Mouse (Mus musculus): ENCODE data around the gene Gpbp1. TPM values are rescaled to one million over a fixed set of nuclear protein-coding genes. Genes with fewer than 3 reads are reported as not detected.

Gpbp1 gene
- polyA plus RNA-seq, 1 experiment = 92.5 TPM

DNA sequence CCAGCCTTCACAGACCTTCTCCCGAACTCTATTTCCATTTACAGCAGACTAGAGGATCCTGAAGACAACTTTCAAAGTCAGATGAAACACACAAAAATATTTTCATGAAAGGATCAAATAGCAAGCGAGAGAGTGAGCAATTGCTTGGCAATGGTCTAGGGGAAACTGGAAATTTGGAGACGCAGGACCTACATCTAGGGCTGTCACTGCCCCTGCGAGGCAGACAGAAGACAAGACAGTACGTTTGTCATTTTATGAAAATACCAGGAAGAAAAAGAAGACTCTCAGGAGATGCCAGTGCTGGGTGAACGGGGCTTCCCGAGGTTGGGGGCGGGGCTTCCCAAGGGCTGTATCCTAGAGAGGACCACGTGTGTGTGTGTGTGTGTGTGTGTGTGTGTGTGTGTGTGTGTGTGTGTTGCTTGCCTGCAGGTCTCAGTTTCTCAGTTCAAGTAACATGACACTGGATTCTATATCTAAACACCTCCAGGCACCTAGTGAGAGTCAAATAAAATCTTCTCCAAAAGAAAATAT lies 83.0 kb downstream of the Gpbp1 start:
- Histone ChIP-seq H3K4me1 (ENCODE audit: control insufficient read depth, insufficient read depth, low read length) (no peaks in the 10 kb centered on the region), H3K4me3 (ENCODE audit: insufficient read depth, low read length) (no peak overlapping the region), H3K27ac (ENCODE audit: insufficient read depth, low read length) (no peak overlapping the region)
- no peak for TF ChIP-seq CTCF (IDR thresholded peaks at IDR 0.05; ENCODE audit: borderline replicate concordance, insufficient read depth, low read length)
- TF ChIP-seq POLR2A (IDR thresholded peaks at IDR 0.05; ENCODE audit: low read depth, low read length) = no peak

DNA sequence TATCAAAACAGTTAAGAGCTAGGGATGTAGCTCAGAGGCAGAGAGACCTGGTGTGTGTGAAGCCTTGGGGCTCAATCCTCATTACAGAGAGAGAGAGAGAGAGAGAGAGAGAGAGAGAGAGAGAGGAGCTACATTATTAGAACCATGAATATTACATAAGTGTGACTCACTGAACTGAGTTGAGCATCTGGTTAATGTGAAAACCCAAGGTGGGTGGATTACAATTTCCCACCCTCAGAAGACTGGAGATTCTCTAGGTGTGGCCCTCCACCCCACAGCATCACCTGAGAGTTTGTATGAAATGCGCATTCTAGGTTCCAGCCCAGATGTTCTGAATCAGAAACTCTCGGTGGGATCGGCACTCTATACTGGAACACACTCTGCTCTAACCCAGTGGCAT lies 84.0 kb downstream of the Gpbp1 start:
- H3K4me1 ChIP-seq (ENCODE audit: control insufficient read depth, insufficient read depth, low read length) = no peaks in the 10 kb centered on the region
- no peak for TF ChIP-seq POLR2A (IDR thresholded peaks at IDR 0.05; ENCODE audit: low read depth, low read length)
- no peak for TF ChIP-seq CTCF (IDR thresholded peaks at IDR 0.05; ENCODE audit: borderline replicate concordance, insufficient read depth, low read length)
- H3K27ac ChIP-seq (ENCODE audit: insufficient read depth, low read length) = no peak overlapping the region
- no peak overlapping the region for H3K4me3 ChIP-seq (ENCODE audit: insufficient read depth, low read length)

DNA sequence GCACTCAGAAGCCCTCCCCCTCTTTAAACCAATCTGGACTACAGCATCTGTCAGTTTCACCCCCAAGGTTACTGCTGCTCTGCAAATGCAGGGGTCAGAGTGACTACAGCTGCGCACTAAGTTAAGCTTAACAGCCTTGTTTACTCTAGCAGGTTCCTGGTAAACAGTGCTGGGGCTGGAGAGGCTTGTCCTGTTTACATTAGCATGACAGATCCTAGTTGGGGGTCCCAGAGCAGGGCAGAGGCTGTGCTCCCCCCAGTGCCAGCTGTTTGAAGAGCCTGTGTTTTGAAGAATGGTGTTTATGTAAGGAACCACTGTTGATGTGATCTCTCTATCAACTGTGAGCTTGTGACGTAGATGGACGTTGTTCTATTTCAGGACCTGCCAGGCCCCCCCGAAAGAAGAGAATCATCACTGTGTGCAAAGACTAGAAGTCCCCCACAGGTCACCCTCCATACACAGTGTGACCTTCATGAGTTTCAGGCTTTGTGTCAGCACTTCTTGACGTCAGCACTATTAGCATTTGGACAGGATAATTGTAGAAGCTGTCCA lies 92.2 kb downstream of the Gpbp1 start:
- Histone ChIP-seq H3K4me3 (ENCODE audit: insufficient read depth, low read length) (no peak overlapping the region), H3K27ac (ENCODE audit: insufficient read depth, low read length) (no peak overlapping the region), H3K4me1 (ENCODE audit: control insufficient read depth, insufficient read depth, low read length) (no peaks in the 10 kb centered on the region)
- TF ChIP-seq CTCF (IDR thresholded peaks at IDR 0.05; ENCODE audit: borderline replicate concordance, insufficient read depth, low read length) (no peak), POLR2A (IDR thresholded peaks at IDR 0.05; ENCODE audit: low read depth, low read length) (no peak)

DNA sequence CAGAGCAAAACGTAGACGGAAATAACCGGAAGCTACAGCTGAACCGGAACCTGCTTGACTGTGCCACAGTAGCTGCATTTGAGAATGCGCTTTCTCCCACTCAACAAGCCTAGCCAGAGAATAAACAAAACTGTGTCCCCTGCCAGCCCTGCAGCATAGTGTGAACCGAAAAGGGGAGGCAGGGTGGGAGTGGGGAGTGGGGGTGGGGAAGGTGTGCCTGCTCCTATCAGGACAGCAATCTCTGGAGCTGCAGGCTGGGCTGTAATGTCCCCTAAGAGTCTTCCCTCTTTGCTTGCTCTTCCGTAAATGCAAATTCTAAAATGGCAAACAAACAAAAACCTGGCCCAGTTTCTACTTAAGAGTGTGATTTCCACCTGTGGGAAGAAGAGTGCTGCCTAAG lies 92.8 kb downstream of the Gpbp1 start:
- Histone ChIP-seq H3K4me1 (ENCODE audit: control insufficient read depth, insufficient read depth, low read length) (no peaks in the 10 kb centered on the region), H3K27ac (ENCODE audit: insufficient read depth, low read length) (no peak overlapping the region), H3K4me3 (ENCODE audit: insufficient read depth, low read length) (no peak overlapping the region)
- no peak for TF ChIP-seq CTCF (IDR thresholded peaks at IDR 0.05; ENCODE audit: borderline replicate concordance, insufficient read depth, low read length)
- TF ChIP-seq POLR2A (IDR thresholded peaks at IDR 0.05; ENCODE audit: low read depth, low read length) = no peak

DNA sequence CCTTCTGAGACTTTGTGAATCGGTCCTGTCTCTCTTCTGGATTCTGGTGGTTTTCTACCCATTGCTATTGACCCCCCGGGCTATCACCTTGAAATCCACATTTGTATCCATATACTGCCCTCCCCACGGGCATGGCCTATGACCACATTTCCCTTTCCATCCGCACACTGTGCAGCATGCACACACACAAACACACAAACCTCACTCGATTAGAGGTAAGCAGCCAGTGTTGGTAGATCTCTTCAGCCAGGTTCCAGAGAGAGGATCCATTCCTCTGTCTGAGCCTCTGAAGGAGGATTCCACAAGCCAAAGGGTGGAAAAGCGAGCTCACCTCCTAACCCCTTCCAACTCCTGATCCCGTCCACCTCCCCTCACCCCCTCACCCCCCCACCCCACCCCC lies 94.4 kb downstream of the Gpbp1 start:
- no peak overlapping the region for H3K27ac ChIP-seq (ENCODE audit: insufficient read depth, low read length)
- no peaks in the 10 kb centered on the region for H3K4me1 ChIP-seq (ENCODE audit: control insufficient read depth, insufficient read depth, low read length)
- TF ChIP-seq CTCF (IDR thresholded peaks at IDR 0.05; ENCODE audit: borderline replicate concordance, insufficient read depth, low read length) (no peak), POLR2A (IDR thresholded peaks at IDR 0.05; ENCODE audit: low read depth, low read length) (no peak)
- H3K4me3 ChIP-seq (ENCODE audit: insufficient read depth, low read length) = no peak overlapping the region

DNA sequence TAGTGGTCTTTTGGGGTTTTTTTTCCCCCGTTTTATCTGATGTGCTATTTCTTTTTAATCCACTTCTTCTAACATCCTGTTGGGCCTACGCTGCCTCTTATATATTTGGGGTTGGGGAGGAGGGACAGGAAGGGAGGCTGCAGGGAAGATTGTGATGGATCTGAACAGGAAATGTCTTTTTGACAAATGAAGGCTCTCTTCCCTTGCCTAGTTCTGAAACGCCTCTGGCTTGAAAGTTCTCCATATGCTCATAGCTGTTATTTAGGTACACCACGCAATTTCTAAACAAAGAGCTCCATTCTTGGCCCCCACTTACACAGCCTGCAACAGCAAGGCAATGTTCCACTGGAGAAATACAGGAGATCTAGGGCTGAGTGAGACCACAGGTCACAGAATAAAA lies 95.0 kb downstream of the Gpbp1 start:
- no peak for TF ChIP-seq POLR2A (IDR thresholded peaks at IDR 0.05; ENCODE audit: low read depth, low read length)
- TF ChIP-seq CTCF (IDR thresholded peaks at IDR 0.05; ENCODE audit: borderline replicate concordance, insufficient read depth, low read length) = no peak
- Histone ChIP-seq H3K4me3 (ENCODE audit: insufficient read depth, low read length) (no peak overlapping the region), H3K4me1 (ENCODE audit: control insufficient read depth, insufficient read depth, low read length) (no peaks in the 10 kb centered on the region), H3K27ac (ENCODE audit: insufficient read depth, low read length) (no peak overlapping the region)

DNA sequence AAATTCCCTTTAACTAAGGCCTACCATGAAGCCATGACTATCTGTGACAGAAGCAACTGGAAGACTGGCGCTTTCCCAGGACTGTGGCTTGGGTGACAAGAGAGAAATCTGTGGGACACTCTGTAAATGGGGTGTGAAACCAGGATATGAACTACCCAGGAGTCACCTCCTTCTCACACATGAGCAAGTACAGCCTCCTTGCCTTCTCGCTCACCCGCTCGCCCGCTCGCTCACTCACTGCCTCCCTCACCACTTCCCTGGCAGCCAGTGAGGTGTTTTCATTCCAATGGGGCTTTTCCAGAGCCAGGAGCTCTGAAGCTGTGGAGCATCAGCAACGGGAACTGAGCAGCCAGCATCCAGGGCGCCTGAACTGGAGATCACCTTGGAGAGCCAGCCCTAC lies 95.6 kb downstream of the Gpbp1 start:
- Histone ChIP-seq H3K27ac (ENCODE audit: insufficient read depth, low read length) (no peak overlapping the region), H3K4me3 (ENCODE audit: insufficient read depth, low read length) (no peak overlapping the region), H3K4me1 (ENCODE audit: control insufficient read depth, insufficient read depth, low read length) (no peaks in the 10 kb centered on the region)
- TF ChIP-seq CTCF (IDR thresholded peaks at IDR 0.05; ENCODE audit: borderline replicate concordance, insufficient read depth, low read length) = no peak

DNA sequence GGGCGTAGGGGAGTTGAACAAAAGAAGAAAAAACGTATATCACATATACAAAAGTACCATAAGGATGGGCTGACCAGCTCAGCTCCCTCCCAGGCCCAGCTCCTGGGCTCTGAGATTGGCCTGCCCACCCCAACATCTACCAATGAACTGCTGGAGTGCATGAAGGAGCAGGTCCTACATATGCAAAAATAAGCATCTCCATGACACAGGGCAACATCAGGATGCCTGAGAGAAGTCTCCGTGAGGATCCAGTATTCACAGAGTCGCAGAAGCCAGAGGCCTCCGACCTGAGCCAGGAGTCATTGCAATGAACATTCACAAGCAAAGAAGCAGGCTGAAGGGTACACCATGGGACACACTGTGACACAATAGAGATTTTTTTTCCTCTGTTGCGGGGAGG lies 96.5 kb downstream of the Gpbp1 start:
- no peak overlapping the region for H3K27ac ChIP-seq (ENCODE audit: insufficient read depth, low read length)
- H3K4me1 ChIP-seq (ENCODE audit: control insufficient read depth, insufficient read depth, low read length) = no peaks in the 10 kb centered on the region
- TF ChIP-seq CTCF (IDR thresholded peaks at IDR 0.05; ENCODE audit: borderline replicate concordance, insufficient read depth, low read length) = no peak
- TF ChIP-seq POLR2A (IDR thresholded peaks at IDR 0.05; ENCODE audit: low read depth, low read length) = no peak
- no peak overlapping the region for H3K4me3 ChIP-seq (ENCODE audit: insufficient read depth, low read length)

DNA sequence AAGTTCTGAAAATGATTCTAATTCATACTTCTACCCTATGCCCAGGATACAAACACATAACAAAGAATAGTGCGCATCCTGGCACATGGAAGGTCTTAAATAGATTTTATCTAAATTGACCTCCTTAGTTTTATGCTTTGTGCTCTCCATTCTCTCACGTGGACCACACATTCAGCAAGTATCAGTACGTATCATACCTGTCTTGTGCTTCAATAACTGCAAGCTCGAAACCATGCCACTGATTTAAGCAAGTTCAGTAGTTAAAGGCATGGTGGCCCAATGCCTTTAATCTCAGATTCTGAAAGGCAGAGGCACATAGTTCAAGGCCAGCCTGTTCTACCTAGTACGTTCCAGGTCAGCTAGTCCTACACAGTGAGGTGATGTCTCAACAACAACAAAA lies 98.5 kb downstream of the Gpbp1 start:
- Histone ChIP-seq H3K27ac (ENCODE audit: insufficient read depth, low read length) (no peak overlapping the region), H3K4me3 (ENCODE audit: insufficient read depth, low read length) (no peak overlapping the region), H3K4me1 (ENCODE audit: control insufficient read depth, insufficient read depth, low read length) (no peaks in the 10 kb centered on the region)
- TF ChIP-seq CTCF (IDR thresholded peaks at IDR 0.05; ENCODE audit: borderline replicate concordance, insufficient read depth, low read length) = no peak
- no peak for TF ChIP-seq POLR2A (IDR thresholded peaks at IDR 0.05; ENCODE audit: low read depth, low read length)

DNA sequence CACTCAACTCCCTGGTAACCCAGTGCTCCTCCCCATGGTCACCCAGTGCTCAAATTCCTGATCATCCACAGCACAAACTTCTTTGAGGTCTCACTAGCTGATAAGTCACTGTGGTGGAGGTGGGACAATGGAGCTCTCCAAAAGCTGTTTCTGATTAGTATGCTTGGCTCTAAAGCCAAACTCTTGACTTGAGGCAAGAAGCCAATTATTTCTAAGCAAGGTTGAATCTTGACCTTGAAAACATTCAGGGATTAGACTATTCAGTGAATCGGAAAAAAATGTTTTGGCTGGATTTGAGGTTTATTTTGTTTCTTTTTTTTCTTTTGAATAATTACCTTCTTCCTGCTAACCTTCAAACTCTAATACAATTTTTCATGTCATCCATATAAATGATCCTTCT lies 98.9 kb downstream of the Gpbp1 start:
- no peak for TF ChIP-seq CTCF (IDR thresholded peaks at IDR 0.05; ENCODE audit: borderline replicate concordance, insufficient read depth, low read length)
- no peak for TF ChIP-seq POLR2A (IDR thresholded peaks at IDR 0.05; ENCODE audit: low read depth, low read length)
- H3K27ac ChIP-seq (ENCODE audit: insufficient read depth, low read length) = no peak overlapping the region
- H3K4me1 ChIP-seq (ENCODE audit: control insufficient read depth, insufficient read depth, low read length) = no peaks in the 10 kb centered on the region
- H3K4me3 ChIP-seq (ENCODE audit: insufficient read depth, low read length) = no peak overlapping the region

Data from embryonic fibroblast, embryonic 13.5 days (primary cell).